Mouse (Mus musculus): ENCODE measurements around the gene Sash3. TPM values are rescaled to one million over a fixed set of nuclear protein-coding genes. Genes with fewer than 3 reads are reported as not detected.

Gene Sash3
- polyA plus RNA-seq, 1 experiment from 2014 or later, result 4.1 TPM

- no peak overlapping the region for H3K4me2 ChIP-seq (ENCODE audit: low read depth, low read length)
- WGBS, result 52% methylated on average over 14 of the region's 14 CpGs
- H3K4me3 ChIP-seq (ENCODE audit: low read length), result no peak overlapping the region
- H3K9ac ChIP-seq (ENCODE audit: low read length), result no peak overlapping the region
- H3K9me3 ChIP-seq (ENCODE audit: control insufficient read depth, low read length), result no peaks in the 10 kb centered on the region
- no peak overlapping the region for H3K27ac ChIP-seq (ENCODE audit: low read length)
- no peaks in the 10 kb centered on the region for H3K27me3 ChIP-seq (ENCODE audit: control insufficient read depth, insufficient read depth, low read depth, low read length)
- no peaks in the 10 kb centered on the region for H3K4me1 ChIP-seq (replicated peaks; ENCODE audit: control insufficient read depth, insufficient read depth, low read length)
- H3K36me3 ChIP-seq (ENCODE audit: control insufficient read depth, insufficient read depth, low read length), result peaks cover 6% of the 10 kb centered on the region
- ATAC-seq (ENCODE audit: low read depth), result peak; percentile 89
These were observed 47.3 kb downstream of the Sash3 start for GRCm38 (mm10) chrX:48193235-48194152.

GRCm38 (mm10) chrX:48197856-48198255 lies 51.6 kb downstream of the Sash3 start:
- Histone ChIP-seq H3K9ac (ENCODE audit: low read length) (no peak overlapping the region), H3K27me3 (ENCODE audit: control insufficient read depth, insufficient read depth, low read depth, low read length) (no peaks in the 10 kb centered on the region), H3K27ac (ENCODE audit: low read length) (no peak overlapping the region), H3K9me3 (ENCODE audit: control insufficient read depth, low read length) (no peaks in the 10 kb centered on the region), H3K4me2 (ENCODE audit: low read depth, low read length) (no peak overlapping the region), H3K36me3 (ENCODE audit: control insufficient read depth, insufficient read depth, low read length) (no peaks in the 10 kb centered on the region), H3K4me3 (ENCODE audit: low read length) (no peak overlapping the region), H3K4me1 (replicated peaks; ENCODE audit: control insufficient read depth, insufficient read depth, low read length) (no peaks in the 10 kb centered on the region)
- WGBS, result 89% methylated on average over 3 of the region's 3 CpGs
- no peak for ATAC-seq (ENCODE audit: low read depth)

- H3K27me3 ChIP-seq (ENCODE audit: control insufficient read depth, insufficient read depth, low read depth, low read length), result no peaks in the 10 kb centered on the region
- no peak overlapping the region for H3K9ac ChIP-seq (ENCODE audit: low read length)
- no peaks in the 10 kb centered on the region for H3K4me1 ChIP-seq (replicated peaks; ENCODE audit: control insufficient read depth, insufficient read depth, low read length)
- WGBS, result 87% methylated on average over 2 of the region's 2 CpGs
- H3K9me3 ChIP-seq (ENCODE audit: control insufficient read depth, low read length), result no peaks in the 10 kb centered on the region
- ATAC-seq (ENCODE audit: low read depth), result no peak
- no peaks in the 10 kb centered on the region for H3K36me3 ChIP-seq (ENCODE audit: control insufficient read depth, insufficient read depth, low read length)
- no peak overlapping the region for H3K4me3 ChIP-seq (ENCODE audit: low read length)
- no peak overlapping the region for H3K4me2 ChIP-seq (ENCODE audit: low read depth, low read length)
- H3K27ac ChIP-seq (ENCODE audit: low read length), result no peak overlapping the region
These were observed 52.8 kb downstream of the Sash3 start for GRCm38 (mm10) chrX:48199026-48199425.

GRCm38 (mm10) chrX:48200699-48201098 lies 54.5 kb downstream of the Sash3 start:
- ATAC-seq (ENCODE audit: low read depth), result no peak
- WGBS, result 85% methylated on average over 3 of the region's 3 CpGs
- Histone ChIP-seq H3K27ac (ENCODE audit: low read length) (no peak overlapping the region), H3K27me3 (ENCODE audit: control insufficient read depth, insufficient read depth, low read depth, low read length) (no peaks in the 10 kb centered on the region), H3K9ac (ENCODE audit: low read length) (no peak overlapping the region), H3K4me1 (replicated peaks; ENCODE audit: control insufficient read depth, insufficient read depth, low read length) (no peaks in the 10 kb centered on the region), H3K9me3 (ENCODE audit: control insufficient read depth, low read length) (no peaks in the 10 kb centered on the region), H3K4me3 (ENCODE audit: low read length) (no peak overlapping the region), H3K36me3 (ENCODE audit: control insufficient read depth, insufficient read depth, low read length) (no peaks in the 10 kb centered on the region), H3K4me2 (ENCODE audit: low read depth, low read length) (no peak overlapping the region)

GRCm38 (mm10) chrX:48201973-48202372 lies 55.7 kb downstream of the Sash3 start:
- H3K27me3 ChIP-seq (ENCODE audit: control insufficient read depth, insufficient read depth, low read depth, low read length), result no peaks in the 10 kb centered on the region
- H3K9me3 ChIP-seq (ENCODE audit: control insufficient read depth, low read length), result no peaks in the 10 kb centered on the region
- no peak overlapping the region for H3K9ac ChIP-seq (ENCODE audit: low read length)
- no peak overlapping the region for H3K4me3 ChIP-seq (ENCODE audit: low read length)
- WGBS, result 80% methylated on average over 7 of the region's 7 CpGs
- H3K36me3 ChIP-seq (ENCODE audit: control insufficient read depth, insufficient read depth, low read length), result no peaks in the 10 kb centered on the region
- H3K4me2 ChIP-seq (ENCODE audit: low read depth, low read length), result no peak overlapping the region
- no peak for ATAC-seq (ENCODE audit: low read depth)
- H3K27ac ChIP-seq (ENCODE audit: low read length), result no peak overlapping the region
- no peaks in the 10 kb centered on the region for H3K4me1 ChIP-seq (replicated peaks; ENCODE audit: control insufficient read depth, insufficient read depth, low read length)

GRCm38 (mm10) chrX:48202436-48202835 lies 56.2 kb downstream of the Sash3 start:
- WGBS, result 86% methylated on average over 7 of the region's 7 CpGs
- H3K4me3 ChIP-seq (ENCODE audit: low read length), result no peak overlapping the region
- H3K27ac ChIP-seq (ENCODE audit: low read length), result no peak overlapping the region
- no peak overlapping the region for H3K9ac ChIP-seq (ENCODE audit: low read length)
- no peaks in the 10 kb centered on the region for H3K36me3 ChIP-seq (ENCODE audit: control insufficient read depth, insufficient read depth, low read length)
- no peaks in the 10 kb centered on the region for H3K4me1 ChIP-seq (replicated peaks; ENCODE audit: control insufficient read depth, insufficient read depth, low read length)
- no peaks in the 10 kb centered on the region for H3K9me3 ChIP-seq (ENCODE audit: control insufficient read depth, low read length)
- H3K27me3 ChIP-seq (ENCODE audit: control insufficient read depth, insufficient read depth, low read depth, low read length), result no peaks in the 10 kb centered on the region
- no peak overlapping the region for H3K4me2 ChIP-seq (ENCODE audit: low read depth, low read length)
- ATAC-seq (ENCODE audit: low read depth), result no peak

- no peaks in the 10 kb centered on the region for H3K9me3 ChIP-seq (ENCODE audit: control insufficient read depth, low read length)
- no peak overlapping the region for H3K27ac ChIP-seq (ENCODE audit: low read length)
- no peak overlapping the region for H3K4me2 ChIP-seq (ENCODE audit: low read depth, low read length)
- no peaks in the 10 kb centered on the region for H3K4me1 ChIP-seq (replicated peaks; ENCODE audit: control insufficient read depth, insufficient read depth, low read length)
- H3K27me3 ChIP-seq (ENCODE audit: control insufficient read depth, insufficient read depth, low read depth, low read length), result no peaks in the 10 kb centered on the region
- WGBS, result 68% methylated on average over 4 of the region's 4 CpGs
- no peak overlapping the region for H3K9ac ChIP-seq (ENCODE audit: low read length)
- no peak overlapping the region for H3K4me3 ChIP-seq (ENCODE audit: low read length)
- no peak for ATAC-seq (ENCODE audit: low read depth)
- no peaks in the 10 kb centered on the region for H3K36me3 ChIP-seq (ENCODE audit: control insufficient read depth, insufficient read depth, low read length)
These were observed 56.8 kb downstream of the Sash3 start for GRCm38 (mm10) chrX:48202995-48203394.

- Histone ChIP-seq H3K27me3 (ENCODE audit: control insufficient read depth, insufficient read depth, low read depth, low read length) (no peaks in the 10 kb centered on the region), H3K9me3 (ENCODE audit: control insufficient read depth, low read length) (no peaks in the 10 kb centered on the region), H3K4me1 (replicated peaks; ENCODE audit: control insufficient read depth, insufficient read depth, low read length) (no peaks in the 10 kb centered on the region), H3K4me2 (ENCODE audit: low read depth, low read length) (no peak overlapping the region), H3K36me3 (ENCODE audit: control insufficient read depth, insufficient read depth, low read length) (no peaks in the 10 kb centered on the region), H3K9ac (ENCODE audit: low read length) (no peak overlapping the region), H3K4me3 (ENCODE audit: low read length) (no peak overlapping the region), H3K27ac (ENCODE audit: low read length) (no peak overlapping the region)
- no peak for ATAC-seq (ENCODE audit: low read depth)
- WGBS, result 78% methylated on average over 7 of the region's 7 CpGs
These were observed 57.5 kb downstream of the Sash3 start for GRCm38 (mm10) chrX:48203763-48204162.

GRCm38 (mm10) chrX:48204469-48204868 lies 58.2 kb downstream of the Sash3 start:
- H3K4me1 ChIP-seq (replicated peaks; ENCODE audit: control insufficient read depth, insufficient read depth, low read length), result no peaks in the 10 kb centered on the region
- no peak overlapping the region for H3K4me3 ChIP-seq (ENCODE audit: low read length)
- H3K4me2 ChIP-seq (ENCODE audit: low read depth, low read length), result no peak overlapping the region
- no peak for ATAC-seq (ENCODE audit: low read depth)
- H3K9ac ChIP-seq (ENCODE audit: low read length), result no peak overlapping the region
- H3K27ac ChIP-seq (ENCODE audit: low read length), result no peak overlapping the region
- H3K27me3 ChIP-seq (ENCODE audit: control insufficient read depth, insufficient read depth, low read depth, low read length), result no peaks in the 10 kb centered on the region
- WGBS, result 68% methylated on average over 6 of the region's 6 CpGs
- no peaks in the 10 kb centered on the region for H3K36me3 ChIP-seq (ENCODE audit: control insufficient read depth, insufficient read depth, low read length)
- H3K9me3 ChIP-seq (ENCODE audit: control insufficient read depth, low read length), result no peaks in the 10 kb centered on the region
